In the genomic region with DNA sequence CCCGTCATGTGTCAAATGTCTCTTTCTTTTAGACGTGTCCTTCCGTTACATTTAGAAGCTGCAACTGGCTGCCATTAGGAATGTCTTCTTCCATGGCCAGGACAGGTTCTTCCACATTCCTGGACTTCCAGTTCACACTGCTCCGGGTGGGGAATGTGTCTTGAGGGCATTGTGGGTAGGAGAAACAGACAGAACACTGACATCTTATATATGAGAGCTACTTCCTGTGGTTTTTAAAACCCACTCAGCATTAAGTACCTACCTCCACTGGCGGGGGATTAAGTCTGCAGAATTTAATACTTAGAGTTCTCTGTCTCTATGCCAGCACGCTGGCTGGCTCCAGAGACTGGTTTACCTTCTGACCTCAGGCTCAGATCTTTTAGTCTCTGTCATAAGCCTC, we compare ENCODE assay signal across 11 mouse cellular contexts. TPM values are rescaled to one million over a fixed set of nuclear protein-coding genes. Genes with fewer than 3 reads are reported as not detected.
"Had no signal": no experiment of that assay in that cellular context is flagged by ENCODE, and none has a peak within 500 bp of the region (broad histone marks: within the 10 kb centered on the region; RNA-seq: fewer than 3 reads in every experiment).

No protein-coding gene starts in this region.

- DNase-seq: kidney, adult 8-10 months; kidney, postnatal 25 days; layer of hippocampus, adult 9-11 months; left cerebral cortex, postnatal 4 days; right cerebral cortex, postnatal 25 days; thymus, postnatal 36 days had no signal

- H3K4me1 ChIP-seq: limb, embryonic 13.5 days; midbrain, embryonic 13.5 days had no signal

- H3K9ac ChIP-seq: limb, embryonic 13.5 days; liver, embryonic 14.5 days; midbrain, embryonic 13.5 days had no signal

- H3K9me3 ChIP-seq: limb, embryonic 13.5 days; midbrain, embryonic 13.5 days had no signal

- H3K4me2 ChIP-seq: limb, embryonic 13.5 days; midbrain, embryonic 13.5 days had no signal

- H3K27ac ChIP-seq: limb, embryonic 13.5 days; liver, embryonic 14.5 days; midbrain, embryonic 13.5 days had no signal

- ATAC-seq: intestine, embryonic 16.5 days; midbrain, embryonic 13.5 days had no signal

- H3K36me3 ChIP-seq: limb, embryonic 13.5 days; midbrain, embryonic 13.5 days had no signal

- H3K4me3 ChIP-seq: limb, embryonic 13.5 days; midbrain, embryonic 13.5 days had no signal

RNA-seq across cellular contexts. Expression of a gene that starts 24.0 kb away (rescaled TPM):
- total RNA-seq: megakaryocyte progenitor cell, adult 5-6 weeks had no signal
